Mouse (Mus musculus) adrenal gland, adult (tissue): ENCODE measurements around the gene Ppcdc.

Experiments
- DNase-seq, 2 experiments: peaks; one replicate each; pipeline ENCODE4 v3.0.0; 2022 to 2023; ENCODE audit warnings: low spot score in 1 of 2; ENCODE audit not compliant: inconsistent age in 2 of 2

Ppcdc gene

GRCm38 (mm10) chr9:57384621-57385020 is 55.3 kb downstream of the Ppcdc start:
- peak in 1 of 2 experiments; percentile 59 for DNase-seq

- no peak for DNase-seq
Observed at GRCm38 (mm10) chr9:57360999-57361398, 78.9 kb downstream of the Ppcdc start.

GRCm38 (mm10) chr9:57354377-57355183 is 85.3 kb downstream of the Ppcdc start:
- DNase-seq = no peak

- DNase-seq = peak in 1 of 2 experiments; percentile 77
Observed at GRCm38 (mm10) chr9:57351277-57351676, 88.6 kb downstream of the Ppcdc start.

- no peak for DNase-seq
Observed at GRCm38 (mm10) chr9:57345902-57346301, 94.0 kb downstream of the Ppcdc start.

GRCm38 (mm10) chr9:57343752-57344151 is 96.2 kb downstream of the Ppcdc start:
- DNase-seq = no peak

GRCm38 (mm10) chr9:57342906-57343474 is 96.9 kb downstream of the Ppcdc start:
- no peak for DNase-seq

- no peak for DNase-seq
Observed at GRCm38 (mm10) chr9:57342186-57342585, 97.7 kb downstream of the Ppcdc start.

GRCm38 (mm10) chr9:57340361-57340760 is 99.6 kb downstream of the Ppcdc start:
- no peak for DNase-seq

- DNase-seq = no peak
Observed at GRCm38 (mm10) chr9:57339577-57340210, 100.2 kb downstream of the Ppcdc start.

- peak; percentile 31 to 79 for DNase-seq
Observed at GRCm38 (mm10) chr9:57338706-57339105, 101.2 kb downstream of the Ppcdc start.
